Mouse (Mus musculus) liver, embryonic 14 days (tissue): ENCODE data around the gene Lrrd1. TPM values are rescaled to one million over a fixed set of nuclear protein-coding genes. Genes with fewer than 3 reads are reported as not detected.

ENCODE experiments used
- polyA plus RNA-seq: library from polyadenylated mRNA; depleted of rRNA; stranded (reverse); fragments of >200 nt; gene quantifications from 2 replicates; pipeline ENCODE4 v1.2.3, GENCODE M21; 2012; rRNA removed

Gene Lrrd1
- 0.01 TPM in 2 replicates for polyA plus RNA-seq

GRCm38 (mm10) chr5:3845026-3845425, at the start of gene Lrrd1:
TSS of gene Lrrd1 (plus strand) at chr5:3845173.

GRCm38 (mm10) chr5:3802433-3803291, 42.3 kb upstream of the Lrrd1 start, which contains the start of the genes Ankib1 and Krit1:
TSS of gene Ankib1 (minus strand) at chr5:3802925.
TSS of gene Krit1 (plus strand) at chr5:3803184.

GRCm38 (mm10) chr5:3893459-3894293, 48.7 kb downstream of the Lrrd1 start, which contains the start of gene Mterf1a:
TSS of gene Mterf1a (minus strand) at chr5:3893933.

Other genes starting within 250 kb of the Lrrd1 start
- 4.0 and 4.6 TPM in 2 replicates for gene Pex1, start 249.1 kb upstream of the Lrrd1 start, polyA plus RNA-seq
- 3.4 and 4.1 TPM in 2 replicates for gene Rbm48, start 248.6 kb upstream of the Lrrd1 start, polyA plus RNA-seq
- gene Tmbim7, start 194.0 kb upstream of the Lrrd1 start, polyA plus RNA-seq, result not detected in 2 replicates
- 23.7 and 29.0 TPM in 2 replicates for gene Gatad1, start 188.0 kb upstream of the Lrrd1 start, polyA plus RNA-seq
- gene Ankib1, start 42.2 kb upstream of the Lrrd1 start, polyA plus RNA-seq, result 3.3 and 3.8 TPM in 2 replicates
- 13.4 and 15.4 TPM in 2 replicates for gene Krit1, start 42.0 kb upstream of the Lrrd1 start, polyA plus RNA-seq
- 4.1 and 4.2 TPM in 2 replicates for gene Mterf1a, start 48.8 kb downstream of the Lrrd1 start, polyA plus RNA-seq
- gene Akap9, start 82.9 kb downstream of the Lrrd1 start, polyA plus RNA-seq, result 6.5 and 6.6 TPM in 2 replicates